Mouse (Mus musculus) ES-Bruce4 (cell line): ENCODE data around the gene Gm43191.

Experiments used
- CTCF ChIP-seq: IDR thresholded peaks from one replicate; pipeline ENCODE4 v1.8.1; 2011; ENCODE audit warnings: low read depth, low read length
- EP300 ChIP-seq: IDR thresholded peaks from 2 replicates; pipeline ENCODE4 v1.6.1; 2011; ENCODE audit warnings: low read depth, low read length; ENCODE audit not compliant: insufficient read depth
- POLR2A ChIP-seq: IDR thresholded peaks from one replicate; pipeline ENCODE4 v1.8.1; 2011; ENCODE audit warnings: low read length; ENCODE audit not compliant: insufficient read depth

- no peak for TF ChIP-seq EP300
- no peak for TF ChIP-seq CTCF
- TF ChIP-seq POLR2A, result no peak
Observed at GRCm38 (mm10) chr3:116658928-116659565, 22.0 kb downstream of the Gm43191 start.
